Mouse (Mus musculus): ENCODE measurements around the gene Cul1. TPM values are rescaled to one million over a fixed set of nuclear protein-coding genes. Genes with fewer than 3 reads are reported as not detected.
"Not testable (repeated sequence)": the region's sequence is repeated elsewhere in the genome, so short reads cannot be mapped to it uniquely, and the experiment has no call there.

Cul1 gene
- 89.8 and 100.0 TPM in 2 replicates for polyA plus RNA-seq (2015; fragmentation: Nextera tagmentation; extraction: Ambion mirVana)

DNA sequence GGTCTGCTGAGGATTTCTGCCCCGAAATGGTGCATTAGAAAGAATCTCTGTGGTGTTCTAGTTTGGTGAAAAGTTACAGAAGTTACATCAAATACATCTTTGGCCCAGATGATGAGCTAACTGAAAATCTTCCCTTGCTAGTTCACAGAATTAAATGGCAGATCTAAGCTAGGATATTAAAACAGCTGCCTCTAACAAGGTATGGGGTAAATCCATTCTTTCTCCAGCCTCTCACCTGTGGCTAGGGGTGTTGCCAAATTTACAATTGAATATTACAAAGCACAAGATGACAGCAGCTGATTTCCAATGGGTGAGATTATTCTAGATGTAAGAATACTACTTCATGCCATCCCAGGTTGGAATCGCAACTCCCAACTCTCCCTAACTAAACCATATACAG, at the start of gene Cul1:
Gene Cul1, plus strand, starts transcription at position 301 of the 400 bp plus-strand sequence.
- H3K9me3 ChIP-seq (replicated peaks; ENCODE audit: control insufficient read depth, low read length): no peaks in the 10 kb centered on the region
- peak within 1 kb of the TSS; percentile 87 for H3K4me2 ChIP-seq (ENCODE audit: low read depth, low read length)
- no peaks in the 10 kb centered on the region for H3K36me3 ChIP-seq (ENCODE audit: control insufficient read depth, insufficient read depth)
- peak within 1 kb of the TSS; percentile 97 for H3K27ac ChIP-seq (ENCODE audit: low read length)
- H3K9ac ChIP-seq (ENCODE audit: low read length): peak within 1 kb of the TSS; percentile 100
- H3K4me1 ChIP-seq (ENCODE audit: control insufficient read depth, insufficient read depth, low read length): peaks cover 15% of the 10 kb centered on the region
- ATAC-seq (replicated peaks; ENCODE audit: extremely low read depth, insufficient read depth, low FRiP score): no peak
- H3K4me3 ChIP-seq (ENCODE audit: low read length): peak within 1 kb of the TSS; percentile 97
- no peaks in the 10 kb centered on the region for H3K27me3 ChIP-seq (ENCODE audit: control insufficient read depth, insufficient read depth, low read length)
- WGBS: 41% methylated on average over 2 of the region's 2 CpGs

DNA sequence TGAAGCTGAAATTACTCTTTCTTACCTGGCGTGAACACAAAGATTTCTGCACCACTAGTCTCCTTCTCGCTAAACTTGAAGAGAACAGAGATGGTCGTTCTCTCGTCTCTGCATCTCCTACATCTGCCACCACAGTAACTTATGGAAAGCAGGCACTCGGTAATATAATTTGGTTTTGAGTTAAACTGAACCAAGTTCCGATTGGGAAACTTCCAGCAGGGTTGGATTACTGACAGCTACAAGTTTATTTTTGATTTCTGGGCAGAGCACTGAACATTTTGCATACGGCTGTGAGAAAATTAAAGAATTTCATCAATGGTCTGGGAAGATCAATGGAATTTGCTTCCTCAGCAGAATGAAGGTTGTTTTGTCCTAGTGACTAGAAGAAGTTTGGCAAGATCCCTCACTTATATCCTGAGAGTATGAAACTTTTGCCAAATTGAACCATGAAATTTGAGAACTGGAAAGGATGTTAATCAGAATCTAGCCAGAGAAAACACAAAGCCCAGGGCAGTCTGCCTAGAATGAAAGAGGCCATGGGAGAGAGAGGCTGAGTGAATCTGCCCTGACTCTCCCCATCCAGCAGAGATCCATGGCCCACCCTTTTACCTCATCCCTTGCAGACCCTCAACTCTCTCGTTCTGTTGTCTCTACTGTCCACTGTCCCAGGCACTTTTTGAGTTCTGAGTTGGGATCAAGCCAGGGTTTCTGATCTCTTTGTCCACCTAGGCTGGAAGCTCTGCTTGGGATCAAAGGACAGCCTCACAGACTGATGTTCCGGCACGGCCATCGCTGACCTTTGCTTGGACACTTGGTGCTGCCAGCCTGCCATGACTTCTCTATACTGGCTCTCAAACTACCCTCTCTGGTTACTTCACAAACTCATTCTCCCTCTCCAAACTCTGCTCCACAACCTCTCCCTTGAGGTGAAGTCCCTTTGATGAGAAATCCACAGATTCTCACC, 48.5 kb upstream of the Cul1 start:
- ATAC-seq (replicated peaks; ENCODE audit: extremely low read depth, insufficient read depth, low FRiP score): no peak; the same call in 1 of the 2 replicates
- WGBS: 73% methylated on average over 11 of the region's 11 CpGs
- Histone ChIP-seq H3K36me3 (ENCODE audit: control insufficient read depth, insufficient read depth) (no peaks in the 10 kb centered on the region), H3K9me3 (replicated peaks; ENCODE audit: control insufficient read depth, low read length) (no peaks in the 10 kb centered on the region), H3K4me1 (ENCODE audit: control insufficient read depth, insufficient read depth, low read length) (no peaks in the 10 kb centered on the region; the same call in 1 of the 2 replicates), H3K4me2 (ENCODE audit: low read depth, low read length) (no peak overlapping the region), H3K27me3 (ENCODE audit: control insufficient read depth, insufficient read depth, low read length) (no peaks in the 10 kb centered on the region), H3K27ac (ENCODE audit: low read length) (peak overlapping the region; percentile 38; the same call in 1 of the 2 replicates), H3K4me3 (ENCODE audit: low read length) (no peak overlapping the region), H3K9ac (ENCODE audit: low read length) (no peak overlapping the region)

DNA sequence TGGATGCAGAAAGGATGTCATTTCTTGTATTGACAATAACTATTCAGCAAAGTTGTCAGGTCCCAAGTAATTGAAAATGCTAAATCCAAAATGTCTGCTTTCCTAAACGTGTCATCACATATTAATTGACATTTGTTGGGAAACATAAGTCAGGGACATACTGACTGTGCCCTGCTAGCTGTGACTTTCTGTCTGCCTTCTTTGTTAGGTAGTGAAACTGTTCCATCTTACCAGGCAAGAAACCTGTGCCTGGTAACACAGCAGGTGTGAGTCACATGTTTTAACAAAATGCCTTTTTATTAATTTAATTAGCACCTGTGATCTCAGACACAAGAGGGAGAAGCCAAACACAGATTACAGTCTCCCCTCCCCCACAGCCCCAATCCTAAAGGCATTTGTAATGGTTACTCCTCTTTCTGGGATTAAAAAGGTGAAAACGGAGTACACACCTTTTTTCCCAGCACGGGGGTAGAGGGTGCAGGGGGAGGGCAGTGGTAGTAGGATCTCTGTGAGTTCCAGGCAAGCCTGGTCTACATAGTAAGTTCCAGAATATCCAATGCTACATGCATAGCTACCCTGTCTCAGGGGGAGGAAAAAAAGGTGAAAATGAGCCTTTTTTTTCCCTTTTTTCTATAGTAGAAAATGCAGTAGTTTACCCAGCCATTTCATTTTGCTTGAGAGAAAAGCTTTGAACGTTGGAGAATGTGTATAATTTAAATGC, 40.2 kb upstream of the Cul1 start:
- Histone ChIP-seq H3K4me3 (ENCODE audit: low read length) (no peak overlapping the region), H3K4me1 (ENCODE audit: control insufficient read depth, insufficient read depth, low read length) (no peaks in the 10 kb centered on the region), H3K9ac (ENCODE audit: low read length) (no peak overlapping the region), H3K27me3 (ENCODE audit: control insufficient read depth, insufficient read depth, low read length) (no peaks in the 10 kb centered on the region), H3K4me2 (ENCODE audit: low read depth, low read length) (no peak overlapping the region), H3K9me3 (replicated peaks; ENCODE audit: control insufficient read depth, low read length) (no peaks in the 10 kb centered on the region), H3K27ac (ENCODE audit: low read length) (no peak overlapping the region), H3K36me3 (ENCODE audit: control insufficient read depth, insufficient read depth) (no peaks in the 10 kb centered on the region)
- WGBS: 28% methylated on average over 4 of the region's 4 CpGs
- ATAC-seq (replicated peaks; ENCODE audit: extremely low read depth, insufficient read depth, low FRiP score): no peak

DNA sequence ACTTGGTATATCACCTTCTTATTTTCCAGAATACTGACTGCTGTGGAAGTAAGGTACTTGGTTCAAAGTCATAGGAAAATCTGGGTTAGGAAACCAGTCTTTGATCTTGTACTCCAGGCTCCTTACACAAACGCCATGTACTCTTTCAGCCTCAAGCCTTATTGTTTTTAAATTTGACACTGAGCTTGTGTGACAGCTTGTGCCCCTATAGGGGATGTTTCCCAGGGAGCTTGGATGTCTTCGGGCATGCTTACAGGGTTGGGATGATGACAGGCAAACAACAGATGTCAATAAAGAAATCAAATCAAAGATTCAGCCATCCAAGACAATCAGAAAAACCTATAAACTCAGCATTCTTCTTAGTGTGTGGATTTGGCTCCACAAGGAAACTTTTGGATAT, 39.5 kb upstream of the Cul1 start:
- Histone ChIP-seq H3K36me3 (ENCODE audit: control insufficient read depth, insufficient read depth) (no peaks in the 10 kb centered on the region), H3K27me3 (ENCODE audit: control insufficient read depth, insufficient read depth, low read length) (no peaks in the 10 kb centered on the region), H3K27ac (ENCODE audit: low read length) (no peak overlapping the region), H3K9ac (ENCODE audit: low read length) (no peak overlapping the region), H3K4me2 (ENCODE audit: low read depth, low read length) (no peak overlapping the region), H3K9me3 (replicated peaks; ENCODE audit: control insufficient read depth, low read length) (no peaks in the 10 kb centered on the region), H3K4me3 (ENCODE audit: low read length) (no peak overlapping the region), H3K4me1 (ENCODE audit: control insufficient read depth, insufficient read depth, low read length) (no peaks in the 10 kb centered on the region)
- ATAC-seq (replicated peaks; ENCODE audit: extremely low read depth, insufficient read depth, low FRiP score): no peak
- WGBS: 39% methylated on average over 2 of the region's 2 CpGs

DNA sequence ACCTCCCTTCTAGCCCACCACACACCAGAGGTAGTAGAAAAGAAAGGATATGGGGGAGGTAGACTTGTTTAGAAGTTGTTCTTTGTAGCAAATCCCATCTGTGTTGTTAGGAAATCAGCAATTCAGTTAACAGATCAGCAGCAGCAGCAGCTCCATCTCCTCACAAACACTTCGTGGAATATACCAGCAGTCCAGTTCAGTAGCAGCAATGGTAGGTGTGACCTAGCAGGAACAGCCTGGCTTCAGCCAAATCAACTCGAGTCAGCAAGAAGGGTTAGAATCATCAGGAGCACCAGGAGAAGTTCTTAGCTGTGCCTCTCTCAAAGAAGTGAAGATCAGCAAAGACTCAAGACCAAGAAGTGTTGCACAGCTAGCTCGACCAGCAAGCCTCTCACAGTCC, 34.5 kb upstream of the Cul1 start:
- H3K4me2 ChIP-seq (ENCODE audit: low read depth, low read length): no peak overlapping the region
- WGBS: 65% methylated on average over 3 of the region's 3 CpGs
- no peak overlapping the region for H3K27ac ChIP-seq (ENCODE audit: low read length)
- ATAC-seq (replicated peaks; ENCODE audit: extremely low read depth, insufficient read depth, low FRiP score): no peak
- H3K27me3 ChIP-seq (ENCODE audit: control insufficient read depth, insufficient read depth, low read length): no peaks in the 10 kb centered on the region
- H3K36me3 ChIP-seq (ENCODE audit: control insufficient read depth, insufficient read depth): no peaks in the 10 kb centered on the region
- H3K4me3 ChIP-seq (ENCODE audit: low read length): no peak overlapping the region
- H3K9ac ChIP-seq (ENCODE audit: low read length): no peak overlapping the region
- no peaks in the 10 kb centered on the region for H3K9me3 ChIP-seq (replicated peaks; ENCODE audit: control insufficient read depth, low read length)
- H3K4me1 ChIP-seq (ENCODE audit: control insufficient read depth, insufficient read depth, low read length): no peaks in the 10 kb centered on the region

DNA sequence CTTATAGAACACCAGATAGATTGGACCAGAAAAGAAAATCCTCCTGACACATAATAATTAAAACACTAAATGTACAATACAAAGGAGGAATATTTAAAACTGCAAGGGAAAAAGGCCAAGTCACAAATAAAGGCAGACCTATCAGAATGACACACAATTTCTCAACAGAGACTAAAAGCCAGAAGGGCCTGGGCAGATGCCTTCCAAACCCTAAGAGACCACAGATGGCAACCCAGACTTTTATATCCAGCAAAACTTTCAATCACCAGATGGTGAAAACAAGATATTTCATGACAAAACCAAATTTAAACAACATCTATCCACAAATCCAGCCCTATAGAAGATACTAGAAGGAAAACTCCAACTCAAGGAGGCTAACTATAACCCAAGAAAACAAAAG, 33.0 kb upstream of the Cul1 start:
- no peak overlapping the region for H3K4me2 ChIP-seq (ENCODE audit: low read depth, low read length)
- no peaks in the 10 kb centered on the region for H3K9me3 ChIP-seq (replicated peaks; ENCODE audit: control insufficient read depth, low read length)
- ATAC-seq (replicated peaks; ENCODE audit: extremely low read depth, insufficient read depth, low FRiP score): no peak
- H3K36me3 ChIP-seq (ENCODE audit: control insufficient read depth, insufficient read depth): no peaks in the 10 kb centered on the region
- H3K27ac ChIP-seq (ENCODE audit: low read length): no peak overlapping the region
- H3K9ac ChIP-seq (ENCODE audit: low read length): no peak overlapping the region
- no peak overlapping the region for H3K4me3 ChIP-seq (ENCODE audit: low read length)
- no peaks in the 10 kb centered on the region for H3K4me1 ChIP-seq (ENCODE audit: control insufficient read depth, insufficient read depth, low read length)
- no peaks in the 10 kb centered on the region for H3K27me3 ChIP-seq (ENCODE audit: control insufficient read depth, insufficient read depth, low read length)

DNA sequence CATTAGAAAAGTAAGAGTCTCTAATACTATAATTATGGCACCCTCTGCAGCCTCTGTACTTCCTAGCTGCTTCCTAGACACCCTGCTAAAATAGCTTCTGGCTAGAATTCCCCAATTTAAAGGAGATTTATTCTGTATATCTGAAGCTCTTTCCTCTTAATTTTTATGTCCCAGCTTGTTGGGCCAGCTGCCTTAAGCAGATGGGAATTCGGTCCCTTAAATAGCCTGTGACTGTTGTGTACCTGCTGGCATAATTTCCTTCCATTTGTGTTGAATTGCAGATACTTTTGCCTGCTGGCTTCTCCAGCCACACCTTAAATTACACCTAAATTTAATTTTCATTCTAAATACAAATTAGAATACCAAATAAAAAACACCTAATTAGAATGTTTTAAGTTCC, 32.0 kb upstream of the Cul1 start:
- H3K27ac ChIP-seq (ENCODE audit: low read length): no peak overlapping the region
- WGBS: 87% methylated on average over 1 of the region's 1 CpGs
- H3K36me3 ChIP-seq (ENCODE audit: control insufficient read depth, insufficient read depth): no peaks in the 10 kb centered on the region
- H3K9me3 ChIP-seq (replicated peaks; ENCODE audit: control insufficient read depth, low read length): no peaks in the 10 kb centered on the region
- no peak overlapping the region for H3K4me2 ChIP-seq (ENCODE audit: low read depth, low read length)
- no peaks in the 10 kb centered on the region for H3K27me3 ChIP-seq (ENCODE audit: control insufficient read depth, insufficient read depth, low read length)
- H3K4me1 ChIP-seq (ENCODE audit: control insufficient read depth, insufficient read depth, low read length): no peaks in the 10 kb centered on the region
- no peak for ATAC-seq (replicated peaks; ENCODE audit: extremely low read depth, insufficient read depth, low FRiP score)
- H3K4me3 ChIP-seq (ENCODE audit: low read length): no peak overlapping the region
- H3K9ac ChIP-seq (ENCODE audit: low read length): no peak overlapping the region

DNA sequence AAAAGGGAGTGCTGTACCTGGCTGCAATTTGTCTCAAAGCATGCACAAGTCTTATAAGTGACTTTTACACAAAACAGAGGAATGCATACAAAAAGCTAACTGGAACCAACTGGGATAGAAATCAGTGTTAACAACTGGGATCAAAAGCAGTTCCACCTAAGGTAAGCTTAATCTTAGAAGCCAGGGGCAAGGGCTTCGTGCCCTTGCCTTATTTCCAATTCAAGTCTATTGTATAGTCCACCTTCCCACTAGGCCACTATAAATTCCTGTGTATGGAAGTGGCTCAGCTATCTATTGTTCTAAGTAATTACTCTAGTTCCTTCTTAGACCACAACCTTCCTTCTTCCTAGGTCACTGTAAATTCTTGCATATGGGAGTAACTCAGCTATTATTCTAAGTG, 27.1 kb upstream of the Cul1 start:
- no peak overlapping the region for H3K9ac ChIP-seq (ENCODE audit: low read length)
- no peak overlapping the region for H3K4me3 ChIP-seq (ENCODE audit: low read length)
- ATAC-seq (replicated peaks; ENCODE audit: extremely low read depth, insufficient read depth, low FRiP score): no peak
- no peaks in the 10 kb centered on the region for H3K9me3 ChIP-seq (replicated peaks; ENCODE audit: control insufficient read depth, low read length)
- no peak overlapping the region for H3K27ac ChIP-seq (ENCODE audit: low read length)
- H3K4me1 ChIP-seq (ENCODE audit: control insufficient read depth, insufficient read depth, low read length): no peaks in the 10 kb centered on the region
- H3K4me2 ChIP-seq (ENCODE audit: low read depth, low read length): no peak overlapping the region
- no peaks in the 10 kb centered on the region for H3K36me3 ChIP-seq (ENCODE audit: control insufficient read depth, insufficient read depth)
- no peaks in the 10 kb centered on the region for H3K27me3 ChIP-seq (ENCODE audit: control insufficient read depth, insufficient read depth, low read length)
- 72% methylated on average over 1 of the region's 1 CpGs for WGBS

DNA sequence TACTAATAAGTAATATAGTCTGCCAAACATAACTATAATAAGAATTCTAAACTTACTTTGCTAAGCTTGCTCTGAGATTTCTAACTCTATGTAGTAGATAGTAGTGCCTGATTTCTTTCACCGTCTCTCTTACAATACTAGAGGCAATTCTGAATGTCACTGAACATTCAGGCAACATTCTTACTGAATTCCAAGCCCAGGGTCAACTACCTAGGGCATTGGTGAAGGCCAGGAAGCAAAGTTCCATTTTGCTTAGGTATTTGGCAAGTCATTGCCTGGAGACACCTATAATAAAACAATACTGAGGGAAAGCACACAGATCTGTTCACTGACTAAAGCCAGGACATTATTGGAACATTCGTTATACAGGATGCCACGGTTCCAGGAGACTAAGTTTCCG, 26.6 kb upstream of the Cul1 start:
- H3K9ac ChIP-seq (ENCODE audit: low read length); H3K4me2 ChIP-seq (ENCODE audit: low read depth, low read length); H3K27me3 ChIP-seq (ENCODE audit: control insufficient read depth, insufficient read depth, low read length); H3K9me3 ChIP-seq (replicated peaks; ENCODE audit: control insufficient read depth, low read length); H3K27ac ChIP-seq (ENCODE audit: low read length); H3K4me3 ChIP-seq (ENCODE audit: low read length); H3K36me3 ChIP-seq (ENCODE audit: control insufficient read depth, insufficient read depth); H3K4me1 ChIP-seq (ENCODE audit: control insufficient read depth, insufficient read depth, low read length); ATAC-seq (replicated peaks; ENCODE audit: extremely low read depth, insufficient read depth, low FRiP score): not testable (repeated sequence)
- 87% methylated on average over 4 of the region's 4 CpGs for WGBS

Data from heart, embryonic 16.5 days (tissue).